Mouse (Mus musculus) megakaryocyte, embryonic 14.5 days (primary cell): ENCODE results near the gene Ncoa4. TPM values are rescaled to one million over a fixed set of nuclear protein-coding genes. Genes with fewer than 3 reads are reported as not detected.
"Not testable (repeated sequence)": the region's sequence is repeated elsewhere in the genome, so short reads cannot be mapped to it uniquely, and the experiment has no call there.

Source experiments
- H3K27me3 ChIP-seq: replicated peaks from 2 replicates; pipeline ENCODE3; 2012; ENCODE audit warnings: inconsistent platforms
- H3K36me3 ChIP-seq: replicated peaks from 2 replicates; pipeline ENCODE3; 2012; ENCODE audit warnings: low read length, inconsistent platforms, mixed read lengths
- H3K4me1 ChIP-seq: 2 replicates; pipeline ENCODE4 v1.6.1; 2012; ENCODE audit warnings: inconsistent platforms
- H3K4me3 ChIP-seq: replicated peaks from 2 replicates; pipeline ENCODE3; 2012; ENCODE audit warnings: moderate library complexity, mild to moderate bottlenecking, inconsistent platforms
- H3K9me3 ChIP-seq: 2 replicates; pipeline ENCODE4 v1.6.1; 2012; ENCODE audit warnings: inconsistent platforms
- FLI1 ChIP-seq: IDR thresholded peaks from 2 replicates; pipeline ENCODE4 v1.6.1; 2012; ENCODE audit warnings: low read length, inconsistent platforms, mixed read lengths
- GATA1 ChIP-seq: IDR thresholded peaks from 3 replicates; pipeline ENCODE4 v1.6.1; 2012; ENCODE audit warnings: mixed read lengths, low read length, inconsistent platforms, borderline replicate concordance
- polyA plus RNA-seq: library from polyadenylated mRNA; stranded (reverse); fragments of >175 nt; gene quantifications from 2 replicates; pipeline ENCODE4 v1.2.3, GENCODE M21; 2012; ENCODE audit warnings: low replicate concordance; ENCODE audit not compliant: insufficient read depth

Ncoa4 gene
- polyA plus RNA-seq: 2.9 and 6.8 TPM in 2 replicates

DNA sequence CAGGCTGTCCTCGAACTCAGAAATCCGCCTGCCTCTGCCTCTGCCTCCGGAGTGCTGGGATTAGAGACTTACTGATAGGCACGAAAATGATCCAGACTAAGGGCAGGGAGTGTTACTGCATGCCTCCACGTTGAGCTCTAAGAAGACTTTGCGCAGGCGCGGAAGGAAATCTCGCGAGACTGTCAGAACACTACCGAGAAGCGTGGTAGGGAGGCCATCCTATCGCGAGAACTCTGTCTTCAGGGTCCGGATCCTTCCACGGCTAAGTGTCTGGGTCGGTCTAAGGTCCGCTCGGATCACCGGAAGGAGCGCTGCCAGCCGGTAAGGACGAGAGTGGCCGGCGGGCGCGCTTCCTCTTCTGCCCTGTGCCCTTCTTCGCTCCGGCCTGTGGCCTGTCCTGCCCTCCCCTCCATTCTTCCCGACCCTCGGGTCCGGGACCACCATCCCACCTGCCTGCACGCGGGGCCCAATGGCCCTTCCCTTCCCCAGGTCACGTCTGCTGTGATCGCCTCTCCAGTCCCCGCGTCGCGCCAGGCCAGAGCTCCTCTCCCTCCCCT is at the start of gene Ncoa4:
TSS of gene Ncoa4 (plus strand) at position 176 of the 557 bp plus-strand sequence.
- Histone ChIP-seq H3K36me3 (peaks cover 24% of the 10 kb centered on the region), H3K4me1 (peaks cover 69% of the 10 kb centered on the region), H3K9me3 (0 out of 2 replicates have a peak, but pooled peaks cover 2% of the 10 kb centered on the region), H3K4me3 (peak within 1 kb of the TSS; percentile 98), H3K27me3 (no peaks in the 10 kb centered on the region)
- no peak for TF ChIP-seq GATA1
- TF ChIP-seq FLI1: 0 out of 2 replicates have a peak, but pooled peaks have one; percentile 34

DNA sequence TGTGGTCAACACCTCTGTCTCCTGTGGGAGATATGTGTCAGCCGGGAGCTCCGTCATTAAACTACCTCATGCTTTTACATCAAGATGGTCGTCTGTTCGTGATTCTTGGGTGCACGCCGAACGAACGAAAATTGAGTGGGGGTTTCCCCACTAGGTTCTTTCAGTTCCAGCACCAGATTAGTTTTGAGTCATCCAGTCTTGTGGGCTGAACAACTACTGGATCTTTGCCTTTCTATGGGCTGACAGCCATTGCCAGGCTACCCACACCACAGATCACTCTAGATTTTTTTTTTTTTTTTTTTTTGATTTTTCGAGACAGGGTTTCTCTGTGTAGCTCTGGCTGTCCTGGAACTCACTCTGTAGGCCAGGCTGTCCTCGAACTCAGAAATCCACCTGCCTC is 47.5 kb upstream of the Ncoa4 start:
- peaks cover 32% of the 10 kb centered on the region for H3K4me1 ChIP-seq
- not testable (repeated sequence) for H3K9me3 ChIP-seq, H3K4me3 ChIP-seq, H3K27me3 ChIP-seq, H3K36me3 ChIP-seq

DNA sequence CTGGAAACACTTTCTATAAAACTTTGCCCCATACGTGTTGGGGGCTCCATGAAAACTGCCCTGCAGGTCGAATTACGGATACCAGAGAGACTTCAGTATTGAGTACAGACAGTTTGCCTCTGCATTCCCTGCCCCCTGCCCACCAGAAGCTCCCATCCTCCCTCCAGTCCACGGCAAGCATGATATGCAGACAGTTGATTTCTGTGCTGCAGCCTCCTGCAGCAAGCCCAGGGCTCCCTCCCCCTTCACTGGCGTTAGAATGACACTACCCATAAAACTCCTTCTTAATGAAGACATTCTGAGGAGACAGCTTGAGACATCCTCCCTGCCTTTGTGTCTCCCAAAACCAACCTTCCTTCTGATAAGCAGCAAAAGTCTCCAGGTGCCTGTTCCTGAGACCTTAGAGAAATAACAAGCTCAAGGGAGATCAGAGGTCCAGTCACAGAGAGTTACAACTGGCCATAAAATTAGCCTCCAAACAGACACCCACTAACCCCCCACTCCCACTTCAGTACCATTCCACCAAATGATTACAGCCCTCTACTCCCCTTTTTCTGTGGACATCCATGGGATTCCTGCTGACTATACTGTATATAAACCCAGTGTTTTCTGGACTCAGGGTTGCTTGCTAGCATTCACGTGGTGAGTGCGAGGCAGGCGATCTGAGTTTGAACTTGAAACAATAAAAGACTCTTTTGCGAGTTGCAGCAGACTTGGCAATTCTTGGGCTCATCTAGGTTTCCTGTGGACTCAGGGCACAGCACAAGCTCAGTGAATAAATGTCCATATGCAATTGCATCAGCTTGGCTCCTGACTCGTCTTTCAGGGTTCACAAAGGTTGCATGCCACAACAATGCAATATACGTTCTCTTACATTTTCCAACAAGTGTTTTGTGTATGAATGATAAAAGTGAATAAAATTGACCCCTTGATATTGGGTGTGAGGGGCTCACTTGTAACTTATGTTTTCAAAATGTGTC is 38.4 kb upstream of the Ncoa4 start:
- Histone ChIP-seq H3K27me3 (peaks cover 10% of the 10 kb centered on the region), H3K4me1 (peaks cover 22% of the 10 kb centered on the region), H3K36me3 (no peaks in the 10 kb centered on the region), H3K9me3 (no peaks in the 10 kb centered on the region), H3K4me3 (no peak overlapping the region)
- TF ChIP-seq FLI1 (no peak), GATA1 (no peak)

DNA sequence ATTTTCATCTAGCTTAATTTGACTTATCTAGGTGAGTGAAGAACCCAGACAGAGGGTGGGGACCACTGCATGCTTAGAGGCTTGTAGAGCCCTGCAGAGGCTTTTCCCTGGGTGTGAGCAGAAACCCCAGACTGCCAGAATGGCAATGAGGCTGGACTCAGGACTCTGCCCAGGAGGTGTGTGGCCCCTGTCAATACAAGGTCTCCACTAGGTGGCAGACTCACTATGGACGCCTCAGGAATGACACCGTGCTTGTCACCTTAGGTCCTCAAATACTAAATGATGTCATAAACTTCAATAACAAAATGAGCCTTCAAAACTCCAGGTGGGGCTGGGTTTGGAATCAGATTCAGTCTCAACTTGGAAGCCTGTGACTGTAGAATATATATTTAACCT is 37.7 kb upstream of the Ncoa4 start:
- H3K9me3 ChIP-seq: no peaks in the 10 kb centered on the region
- H3K36me3 ChIP-seq: no peaks in the 10 kb centered on the region
- peaks cover 16% of the 10 kb centered on the region for H3K27me3 ChIP-seq
- H3K4me1 ChIP-seq: peaks cover 27% of the 10 kb centered on the region
- TF ChIP-seq FLI1 (no peak), GATA1 (no peak)
- no peak overlapping the region for H3K4me3 ChIP-seq

DNA sequence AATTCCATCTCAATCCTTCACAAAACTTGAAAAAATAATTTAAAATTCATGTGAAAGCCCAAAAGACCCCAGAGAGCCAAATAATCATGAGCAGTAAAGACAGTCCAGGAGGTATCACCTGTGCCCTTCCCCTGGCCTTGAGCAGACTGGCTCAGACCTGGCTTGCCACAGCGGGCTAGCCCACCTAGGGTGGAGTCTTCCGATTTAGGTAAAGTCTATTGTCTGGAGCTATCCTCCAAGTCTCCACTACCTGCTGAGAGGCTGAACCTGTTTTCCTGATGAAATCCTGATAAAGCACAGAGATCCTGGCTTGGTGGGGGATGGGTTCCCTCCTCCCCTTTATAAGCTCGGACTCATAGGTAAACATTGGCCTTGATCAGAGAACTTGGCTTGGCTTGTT is 35.4 kb upstream of the Ncoa4 start:
- H3K27me3 ChIP-seq: peaks cover 20% of the 10 kb centered on the region
- H3K4me1 ChIP-seq: peaks cover 40% of the 10 kb centered on the region
- H3K4me3 ChIP-seq: no peak overlapping the region
- no peaks in the 10 kb centered on the region for H3K36me3 ChIP-seq
- TF ChIP-seq GATA1 (no peak), FLI1 (no peak)
- no peaks in the 10 kb centered on the region for H3K9me3 ChIP-seq

DNA sequence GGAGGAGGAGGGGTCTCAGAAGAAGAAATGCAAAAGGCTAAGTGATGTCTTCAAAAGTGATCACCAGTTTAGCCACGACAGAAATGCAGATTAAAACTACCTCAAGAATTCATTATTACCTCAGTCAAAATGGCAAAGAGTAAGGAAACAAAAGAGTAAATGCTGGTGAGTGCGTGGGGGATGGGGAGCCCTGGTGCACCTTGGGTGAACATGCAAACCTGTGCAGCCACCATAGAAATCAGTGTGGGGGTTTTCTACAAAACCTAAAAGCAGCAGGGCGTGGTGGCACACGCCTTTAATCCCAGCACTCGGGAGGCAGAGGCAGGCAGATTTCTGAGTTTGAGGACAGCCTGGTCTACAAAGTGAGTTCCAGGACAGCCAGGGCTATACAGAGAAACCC is 34.4 kb upstream of the Ncoa4 start:
- H3K9me3 ChIP-seq, H3K36me3 ChIP-seq, H3K4me3 ChIP-seq: not testable (repeated sequence)

DNA sequence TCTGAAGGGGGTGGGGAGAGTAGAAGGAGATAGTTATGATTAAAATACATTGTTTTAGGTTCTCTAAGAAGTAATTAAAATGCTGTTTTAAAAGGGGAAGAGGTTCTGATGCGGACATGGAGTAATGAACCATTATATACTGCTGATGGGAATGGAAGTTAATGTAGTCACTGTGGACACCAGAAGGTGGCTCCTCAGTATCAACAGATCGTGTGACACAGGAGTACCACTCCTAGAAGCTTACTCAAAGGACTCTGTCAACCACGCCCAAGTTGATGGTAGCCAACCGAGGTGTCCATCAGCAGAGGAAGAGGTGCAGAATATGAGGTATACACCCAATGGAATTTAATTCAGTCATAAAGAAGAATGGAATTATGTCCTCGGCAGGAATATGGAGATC is 31.3 kb upstream of the Ncoa4 start:
- no peak overlapping the region for H3K4me3 ChIP-seq
- H3K4me1 ChIP-seq: peaks cover 51% of the 10 kb centered on the region
- H3K36me3 ChIP-seq: no peaks in the 10 kb centered on the region
- H3K27me3 ChIP-seq: peaks cover 21% of the 10 kb centered on the region
- TF ChIP-seq FLI1 (no peak), GATA1 (no peak)
- no peaks in the 10 kb centered on the region for H3K9me3 ChIP-seq

More for the DNA sequence above, 34.4 kb upstream of the Ncoa4 start:
- Histone ChIP-seq H3K27me3 (peaks cover 23% of the 10 kb centered on the region), H3K4me1 (peaks cover 44% of the 10 kb centered on the region)

DNA sequence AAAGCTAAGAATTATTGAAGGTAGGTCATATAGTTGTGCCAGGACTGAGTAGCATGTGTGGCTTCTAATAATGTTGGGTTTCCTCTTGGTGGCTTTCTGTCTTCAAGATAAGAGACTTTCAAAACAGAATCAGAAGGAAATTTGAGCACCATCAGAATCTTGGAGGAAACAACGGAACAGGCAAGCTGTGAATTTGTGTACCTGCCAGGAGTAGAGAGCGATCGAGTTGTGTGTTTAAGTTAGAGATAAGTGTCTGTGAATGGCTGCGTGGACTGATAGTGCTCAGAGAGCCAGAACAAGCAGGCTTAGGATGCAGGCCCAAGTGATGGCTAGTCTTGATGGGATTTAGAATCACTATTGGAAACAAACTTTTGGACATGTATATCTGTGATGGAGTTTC is 27.8 kb upstream of the Ncoa4 start:
- peaks cover 9% of the 10 kb centered on the region for H3K27me3 ChIP-seq
- no peaks in the 10 kb centered on the region for H3K36me3 ChIP-seq
- TF ChIP-seq GATA1 (no peak), FLI1 (no peak)
- H3K4me1 ChIP-seq: peaks cover 69% of the 10 kb centered on the region
- peak overlapping the region; percentile 40 for H3K4me3 ChIP-seq
- no peaks in the 10 kb centered on the region for H3K9me3 ChIP-seq

DNA sequence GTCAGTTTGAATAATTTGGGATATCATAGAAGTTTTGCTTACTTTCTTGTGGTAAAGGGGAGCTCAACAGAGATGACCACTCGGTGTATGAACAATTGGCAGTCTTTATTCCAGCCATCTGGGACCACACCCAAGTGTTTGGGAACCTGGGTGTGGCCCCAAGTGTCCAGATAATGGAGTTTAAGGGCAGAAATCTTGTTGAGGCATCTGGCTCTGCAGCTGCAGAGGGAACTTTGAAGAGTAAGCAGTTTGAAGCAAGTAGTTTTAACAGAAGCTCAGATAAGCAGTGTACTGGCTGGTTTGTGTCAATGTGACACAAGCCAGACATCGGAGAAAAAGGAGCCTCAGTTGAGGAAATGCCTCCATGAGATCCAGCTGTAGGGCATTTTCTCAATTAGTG is 25.4 kb upstream of the Ncoa4 start:
- H3K27me3 ChIP-seq: peaks cover 4% of the 10 kb centered on the region
- no peaks in the 10 kb centered on the region for H3K36me3 ChIP-seq
- no peak for TF ChIP-seq GATA1
- H3K9me3 ChIP-seq: no peaks in the 10 kb centered on the region
- H3K4me1 ChIP-seq: peaks cover 63% of the 10 kb centered on the region
- H3K4me3 ChIP-seq: no peak overlapping the region

DNA sequence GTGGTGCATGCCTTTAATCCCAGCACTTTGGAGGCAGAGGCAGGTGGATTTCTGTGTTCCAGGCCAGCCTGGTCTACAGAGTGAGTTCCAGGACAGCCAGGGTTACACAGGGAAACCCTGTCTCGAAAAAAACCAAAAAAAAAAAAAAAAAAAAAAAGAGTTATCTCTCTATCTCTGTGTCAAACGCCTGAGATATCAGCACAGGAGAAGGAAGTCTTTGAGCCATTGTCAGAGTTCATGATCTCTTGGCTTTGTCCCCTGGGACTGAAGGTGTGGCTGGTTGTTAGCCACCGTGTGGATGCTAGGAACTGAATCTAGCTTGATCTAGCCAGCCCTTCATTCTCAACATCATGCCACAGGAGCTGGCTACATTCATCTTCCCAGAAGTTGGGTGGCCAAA is 23.2 kb upstream of the Ncoa4 start:
- H3K9me3 ChIP-seq, H3K4me3 ChIP-seq, H3K27me3 ChIP-seq, H3K36me3 ChIP-seq: not testable (repeated sequence)
- H3K4me1 ChIP-seq: peaks cover 71% of the 10 kb centered on the region
